Mouse (Mus musculus) yolk sac, embryonic 10.5 days (tissue): Measurements from ENCODE around the gene Klrb1c.
"Not testable (repeated sequence)": the region's sequence is repeated elsewhere in the genome, so short reads cannot be mapped to it uniquely, and the experiment has no call there.

ENCODE experiments used
- DNase-seq: peaks from one replicate; pipeline ENCODE4 v3.0.0-alpha.2; 2017; ENCODE audit warnings: low spot score

Gene Klrb1c

DNA sequence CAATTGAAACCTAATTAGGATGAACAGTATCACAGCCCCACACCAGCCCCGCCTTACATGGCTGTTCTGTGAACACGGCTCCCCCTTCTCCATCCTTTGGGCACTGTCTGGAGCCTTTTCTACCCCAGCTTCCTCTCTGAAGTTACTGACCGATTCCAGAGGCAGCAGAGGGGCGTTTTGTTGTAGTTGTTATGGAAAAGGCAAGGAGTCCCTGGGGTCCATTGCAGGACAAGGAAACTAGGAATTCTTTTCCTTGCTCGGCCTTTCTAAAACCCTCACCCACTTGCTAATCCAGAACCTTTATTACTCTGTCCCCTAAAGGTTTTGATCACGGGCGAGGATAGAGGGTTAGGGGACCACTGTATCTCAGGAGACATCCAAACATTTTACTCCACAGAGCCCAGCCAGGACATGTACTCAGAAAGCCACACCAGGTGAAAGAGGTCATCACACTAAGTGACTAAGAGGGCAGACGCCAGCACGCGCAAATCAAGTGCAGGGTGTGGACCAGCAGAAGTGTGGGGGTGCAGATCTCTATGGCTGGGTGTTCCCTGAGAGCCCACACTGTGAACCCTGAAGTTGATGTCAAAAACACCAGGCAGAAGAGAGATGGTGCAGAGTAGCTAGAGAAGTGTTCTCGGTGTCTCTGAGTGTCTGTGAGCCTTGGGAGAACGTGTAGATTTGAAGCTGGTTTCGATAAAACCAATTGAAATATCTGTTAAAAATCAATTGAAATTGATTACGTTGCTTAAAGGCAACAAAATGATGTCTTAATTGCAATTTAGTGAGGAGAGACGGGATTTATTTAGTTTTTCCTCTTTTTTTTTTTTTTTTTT is 9.1 kb upstream of the Klrb1c start:
- peak; percentile 20 for DNase-seq

DNA sequence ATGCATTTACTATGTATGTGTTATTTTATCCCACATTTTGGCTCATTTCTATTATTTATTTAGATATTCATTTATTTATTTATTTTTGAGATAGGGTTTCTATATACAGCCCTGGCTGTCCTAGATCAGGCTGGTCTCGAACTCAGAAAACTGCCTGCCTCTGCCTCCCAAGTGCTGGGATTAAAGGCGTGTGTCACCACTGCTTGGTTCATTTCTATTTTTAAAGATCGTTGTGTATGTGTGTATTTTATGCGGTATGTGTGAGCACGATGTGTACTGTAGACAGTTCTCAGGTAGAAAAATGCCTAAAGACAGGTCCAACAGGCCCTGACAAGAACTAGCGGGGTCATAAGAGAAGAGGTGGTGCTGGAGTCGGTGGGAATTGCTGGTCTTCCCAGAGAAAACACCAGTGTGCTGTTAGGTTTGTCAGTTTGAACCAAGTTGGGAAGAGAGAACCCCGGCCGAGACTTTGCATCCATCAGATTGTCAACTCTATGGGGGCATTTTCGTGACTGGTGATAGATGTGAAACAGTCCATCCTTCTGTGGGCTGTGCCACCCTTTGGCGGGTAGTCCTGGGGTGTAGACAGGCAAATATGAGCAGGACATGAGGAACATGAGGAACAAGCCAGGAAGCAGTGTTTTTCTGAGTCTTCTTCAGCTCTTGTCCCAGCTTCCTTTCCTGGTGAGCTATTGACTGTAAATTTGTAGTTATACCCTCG is 8.3 kb upstream of the Klrb1c start:
- DNase-seq, result no peak

DNA sequence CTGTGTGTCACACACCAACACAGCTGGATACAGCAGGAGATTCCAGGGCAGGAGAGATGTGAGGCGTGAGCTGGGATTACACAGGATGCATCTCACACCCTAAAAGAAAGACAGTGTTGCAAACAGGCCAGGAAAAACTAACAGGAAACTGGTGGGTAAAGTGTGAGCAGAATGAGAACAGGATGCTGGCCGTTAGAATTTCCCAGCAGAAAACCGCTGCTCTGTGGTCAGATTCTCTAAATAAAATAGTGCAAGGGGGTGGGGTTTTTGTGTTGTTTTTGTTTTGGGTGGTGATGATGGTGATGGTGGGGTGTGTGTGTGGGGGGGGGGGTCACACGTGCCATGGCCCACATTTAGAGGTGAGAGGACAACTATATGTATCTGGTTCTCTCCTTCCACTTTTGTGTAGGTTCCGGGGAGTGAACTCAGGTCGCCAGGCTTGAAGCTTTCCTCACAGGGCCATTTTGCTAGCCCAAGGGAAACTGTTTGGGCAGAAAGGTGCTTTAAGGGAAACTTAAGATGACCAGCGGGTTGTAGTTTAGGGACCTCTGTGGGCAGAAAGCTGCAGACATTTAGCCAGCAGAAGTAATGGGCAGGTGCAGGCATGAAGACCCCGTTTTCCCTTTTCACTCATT is 7.4 kb upstream of the Klrb1c start:
- no peak for DNase-seq

DNA sequence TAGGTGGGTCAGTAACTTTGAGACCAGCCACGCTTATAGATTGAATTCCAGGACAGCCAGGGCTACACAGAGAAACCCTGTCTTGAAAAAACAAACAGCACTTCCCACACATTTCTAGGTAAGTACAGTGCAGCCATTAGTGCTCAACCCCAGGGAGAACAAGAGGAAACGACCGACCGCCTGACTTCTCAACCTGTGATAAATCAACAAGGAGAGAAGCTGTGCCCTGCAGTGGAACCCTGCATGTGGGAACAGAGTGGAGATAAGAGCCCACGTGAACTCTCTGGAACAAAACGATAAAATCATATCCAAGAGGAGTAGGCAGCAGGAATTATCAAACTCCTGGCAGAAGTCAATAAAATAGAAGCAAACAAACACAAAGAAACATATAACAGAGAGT is 4.7 kb upstream of the Klrb1c start:
- no peak for DNase-seq

DNA sequence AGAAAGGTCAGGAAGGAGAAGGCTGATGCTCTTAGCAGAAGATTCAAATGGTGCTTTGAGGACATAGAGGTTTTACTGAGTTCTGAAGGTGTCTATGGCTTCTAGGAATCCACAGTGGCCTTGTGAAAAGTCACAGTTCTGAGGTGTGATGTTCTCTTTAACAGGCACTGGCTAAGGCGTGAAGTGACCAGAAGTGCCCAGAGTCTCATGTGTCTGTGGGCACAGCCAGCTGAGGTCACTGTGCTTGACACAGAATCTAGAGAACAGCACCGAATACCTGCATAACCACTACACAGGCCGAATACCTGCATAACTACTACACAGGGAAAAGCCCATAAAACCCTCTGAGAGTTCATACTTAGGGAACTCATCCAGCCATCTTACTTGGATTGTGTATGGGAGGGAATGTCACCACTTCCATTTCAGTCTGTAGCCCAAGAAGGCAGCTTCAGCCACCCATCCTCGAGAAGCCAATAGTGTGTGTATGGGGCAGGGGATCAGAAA is 1.5 kb upstream of the Klrb1c start:
- not testable (repeated sequence) for DNase-seq

DNA sequence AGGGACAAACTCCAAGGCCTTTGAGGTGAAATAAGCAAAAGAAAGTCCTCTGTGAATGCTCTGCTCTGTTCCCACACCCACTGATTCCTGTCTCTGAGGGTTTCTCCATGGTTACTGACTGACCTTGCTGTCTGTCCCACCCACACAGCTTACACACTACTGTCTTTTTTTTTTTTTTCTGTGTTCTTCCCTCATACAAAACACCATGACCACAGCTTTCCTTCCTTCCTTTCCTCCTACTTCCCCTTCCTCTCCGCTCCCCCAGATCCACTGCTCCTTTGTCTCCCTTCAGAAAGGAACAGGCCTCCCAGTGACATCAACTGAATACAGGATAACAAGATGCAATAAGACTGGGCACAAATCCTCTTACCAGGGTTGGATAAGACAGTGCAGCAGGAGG is 498 bp downstream of the Klrb1c start:
- no peak for DNase-seq

DNA sequence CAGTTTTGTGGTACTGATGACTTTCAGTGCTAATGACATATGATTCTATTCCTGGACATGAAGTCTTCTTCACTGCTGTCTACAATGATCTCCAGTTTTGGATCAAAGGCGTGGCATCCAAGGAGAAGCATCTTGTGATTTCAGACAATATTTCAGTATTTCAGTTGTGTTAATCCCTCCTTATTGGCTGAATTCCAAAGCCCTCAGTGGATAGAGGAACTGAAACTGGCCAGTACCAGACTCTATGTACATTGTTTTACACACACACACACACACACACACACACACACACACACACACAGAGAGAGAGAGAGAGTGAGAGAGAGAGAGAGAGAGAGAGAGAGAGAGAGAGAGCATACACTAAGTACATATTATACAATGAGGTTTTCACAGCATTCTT is 2.6 kb downstream of the Klrb1c start:
- not testable (repeated sequence) for DNase-seq

DNA sequence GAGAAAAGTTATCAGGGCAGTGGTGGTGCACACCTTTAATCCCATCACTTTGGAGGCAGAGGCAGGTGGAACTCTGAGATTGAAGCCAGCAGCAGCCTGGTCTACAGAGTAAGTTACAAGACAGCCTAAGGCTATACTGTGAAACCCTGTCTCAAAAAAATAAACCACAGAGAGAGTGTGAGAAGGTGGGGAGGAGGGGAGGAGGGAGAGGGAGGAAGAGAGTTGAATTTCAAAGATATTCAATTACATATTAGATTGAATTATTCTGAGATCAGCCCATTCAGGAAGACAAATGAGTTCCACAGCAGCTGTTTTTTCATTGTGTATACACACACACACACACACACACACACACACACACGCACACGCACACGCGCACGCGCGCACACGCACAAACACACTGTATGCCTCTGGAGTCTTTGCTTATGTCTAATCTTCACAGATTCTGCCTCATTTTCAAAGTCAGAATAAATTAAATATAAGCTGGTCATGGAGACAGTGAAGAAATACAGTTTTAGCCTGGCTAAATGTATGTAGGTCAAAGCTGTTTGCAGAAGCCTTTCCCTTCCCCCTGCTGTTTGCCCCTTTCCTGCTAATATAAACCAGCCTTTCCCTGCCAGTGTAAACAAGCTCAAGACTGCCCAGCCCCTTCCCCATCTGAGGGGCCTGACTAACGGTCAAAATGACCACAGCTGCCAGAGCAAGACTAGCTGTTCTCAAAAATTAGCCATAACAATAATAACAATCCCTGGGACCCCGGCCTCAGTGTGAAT is 19.3 kb downstream of the Klrb1c start:
- peak; percentile 14 for DNase-seq

DNA sequence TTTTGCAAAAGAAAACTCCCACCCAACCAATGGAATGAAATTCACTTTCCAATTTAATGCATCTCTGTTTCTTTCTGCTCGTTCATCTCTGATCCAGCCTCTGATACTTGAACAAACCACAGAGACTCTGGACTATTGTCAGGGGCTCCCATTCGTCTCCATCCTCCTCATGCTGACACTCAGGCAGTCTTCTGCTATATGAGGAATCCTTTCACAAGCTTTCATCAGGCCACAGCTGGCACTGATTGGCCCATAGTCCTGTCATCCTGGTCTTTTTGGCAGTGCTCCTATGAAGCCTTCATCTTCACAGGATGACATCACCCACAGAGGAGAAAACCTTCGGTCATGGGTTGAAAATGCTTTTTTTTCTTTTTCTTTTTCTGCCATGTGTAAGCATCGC is 21.0 kb downstream of the Klrb1c start:
- no peak for DNase-seq

DNA sequence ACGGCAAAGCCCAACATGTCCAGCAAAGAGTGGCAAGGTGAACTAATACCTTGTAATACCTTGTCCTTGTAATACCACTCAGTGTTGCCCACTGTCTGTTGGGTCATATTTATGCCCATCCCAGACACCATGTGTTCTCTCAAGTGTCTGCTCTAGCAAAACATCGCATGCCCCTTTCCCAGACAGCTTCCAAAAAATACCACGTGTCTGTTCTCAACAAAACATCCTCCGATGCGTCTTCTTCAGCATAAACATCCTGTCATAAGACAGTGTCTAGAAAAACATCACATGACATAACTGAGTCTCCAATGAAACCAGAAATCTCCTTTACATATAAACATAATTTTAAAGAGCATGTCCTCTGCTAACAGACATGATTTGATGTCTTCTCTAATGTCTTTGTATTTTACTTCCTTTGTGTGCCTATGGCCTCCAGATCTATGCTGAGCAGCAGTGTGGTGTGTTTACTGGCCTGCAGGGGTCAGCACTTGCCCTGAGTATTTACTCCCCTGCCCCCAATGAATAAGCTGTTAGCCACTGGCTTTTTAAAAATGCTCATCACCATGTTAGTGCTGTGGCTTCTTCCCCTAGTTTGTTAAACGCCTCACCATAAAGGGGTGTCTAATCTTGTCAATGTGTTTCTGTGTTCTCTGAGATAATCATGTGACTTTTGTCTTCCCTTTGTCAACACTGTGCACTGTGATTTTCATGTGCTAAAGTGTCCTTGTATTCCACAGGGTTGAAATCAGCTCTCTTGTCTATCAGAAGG is 22.3 kb downstream of the Klrb1c start:
- peak; percentile 26 for DNase-seq

DNA sequence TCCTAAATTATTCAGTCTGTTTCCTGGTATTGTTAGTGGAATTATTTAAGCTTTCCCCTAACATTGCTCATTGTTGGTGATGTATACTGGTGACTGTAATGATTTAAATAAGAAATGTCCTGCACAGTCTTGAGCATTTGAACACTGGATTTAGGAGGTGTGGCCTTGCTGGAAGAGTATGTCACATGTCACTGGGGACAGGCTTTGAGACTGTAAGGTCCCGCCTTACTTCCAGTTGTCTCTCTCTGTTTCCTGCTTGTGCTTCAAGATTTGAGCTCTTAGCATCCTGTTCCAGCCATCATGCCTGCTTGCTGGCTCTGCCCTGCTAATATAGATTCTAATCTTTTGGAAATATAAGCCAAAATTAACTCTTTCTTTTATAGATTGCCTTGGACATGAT is 23.8 kb downstream of the Klrb1c start:
- no peak for DNase-seq

DNA sequence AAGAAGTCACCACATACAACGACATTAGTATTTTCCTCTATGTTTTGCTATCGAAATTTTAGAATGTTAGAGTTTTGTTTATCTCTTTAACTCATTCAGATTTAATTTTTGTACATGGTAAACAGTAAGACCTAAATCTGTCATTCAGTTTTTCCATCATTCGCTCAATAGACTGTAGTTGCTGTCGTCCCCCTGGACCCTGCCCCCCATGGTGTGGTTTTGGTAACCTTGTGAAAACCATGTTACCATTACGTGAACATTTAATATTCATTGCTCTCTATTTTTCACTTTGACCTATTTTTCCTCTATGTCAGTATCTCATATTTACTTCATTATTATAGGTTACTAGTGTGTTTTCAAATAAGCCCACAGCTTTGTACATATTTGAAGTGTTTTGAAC is 24.4 kb downstream of the Klrb1c start:
- no peak for DNase-seq

DNA sequence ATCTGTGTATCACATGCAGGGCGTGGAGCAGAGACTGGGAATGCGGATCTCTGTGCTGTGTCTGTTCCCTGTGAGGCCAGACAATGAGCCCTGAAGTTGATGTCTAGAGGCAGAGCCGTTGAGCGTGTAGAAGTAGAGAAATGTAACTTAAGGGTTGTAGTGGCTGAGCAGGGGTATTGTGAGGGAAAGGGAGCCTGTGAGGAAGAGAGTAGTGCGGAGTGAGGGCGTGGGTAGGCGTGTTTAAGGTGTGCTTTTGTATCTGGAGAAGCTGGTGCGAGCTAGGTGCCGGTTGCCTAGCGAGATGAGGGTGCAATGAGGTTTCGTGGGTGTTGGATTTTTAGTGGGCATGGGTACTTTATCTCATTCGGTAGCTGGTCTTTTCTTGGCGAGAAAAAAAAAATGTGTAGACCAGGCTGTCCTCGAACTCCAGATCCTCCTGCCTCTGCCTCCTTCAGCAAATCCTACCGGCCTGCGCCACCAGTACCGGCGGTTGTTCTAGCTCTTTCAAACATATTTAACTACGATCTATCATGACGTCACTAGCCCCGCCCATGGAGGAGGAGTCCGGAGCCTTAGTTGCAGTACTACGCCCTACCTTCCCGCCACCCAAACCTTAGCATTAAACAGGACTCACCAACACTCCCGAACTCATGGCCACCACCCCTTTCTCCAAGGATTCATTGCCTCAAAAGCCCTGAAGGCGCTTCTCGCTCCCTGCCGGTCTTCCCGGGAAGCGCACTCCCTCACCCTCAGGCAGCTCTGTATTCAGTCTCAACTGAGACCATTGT is 25.1 kb downstream of the Klrb1c start:
- peak; percentile 98 for DNase-seq

DNA sequence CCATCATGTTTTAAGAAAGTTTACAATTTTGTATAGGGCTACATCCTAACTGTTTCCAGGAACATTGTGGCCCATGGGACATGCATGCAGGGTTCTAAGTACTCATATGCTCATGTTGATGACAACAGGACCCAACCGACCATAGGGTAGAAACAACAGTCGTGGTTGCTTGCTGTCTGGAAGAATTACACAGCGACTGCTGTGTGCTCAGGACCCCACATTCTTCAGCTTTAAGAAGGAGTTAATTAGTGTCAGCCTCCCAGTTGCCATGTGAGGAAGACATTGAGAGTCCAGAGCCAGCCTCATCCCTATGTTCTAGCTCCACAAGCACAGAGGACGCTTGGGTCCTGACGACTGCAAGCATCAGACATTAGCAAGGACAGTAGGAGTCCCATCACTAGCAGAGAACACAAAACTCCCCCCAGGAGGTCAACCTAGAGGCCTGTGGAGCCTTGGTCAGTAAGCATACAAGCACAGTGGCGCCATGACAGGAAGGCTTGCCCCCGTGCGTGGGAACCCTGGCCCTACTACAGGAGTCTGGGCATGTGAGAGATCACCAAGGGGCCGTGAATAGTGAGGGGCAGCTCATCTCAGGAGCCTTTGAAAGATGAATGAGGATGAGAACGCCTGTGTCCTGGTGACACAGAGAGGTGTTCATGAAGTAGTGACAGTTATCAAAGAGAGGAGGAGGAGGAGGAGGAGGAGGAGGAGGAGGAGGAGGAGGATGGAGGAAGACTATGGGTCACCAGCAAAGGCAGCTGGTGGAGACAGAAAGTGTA is 25.9 kb downstream of the Klrb1c start:
- not testable (repeated sequence) for DNase-seq

DNA sequence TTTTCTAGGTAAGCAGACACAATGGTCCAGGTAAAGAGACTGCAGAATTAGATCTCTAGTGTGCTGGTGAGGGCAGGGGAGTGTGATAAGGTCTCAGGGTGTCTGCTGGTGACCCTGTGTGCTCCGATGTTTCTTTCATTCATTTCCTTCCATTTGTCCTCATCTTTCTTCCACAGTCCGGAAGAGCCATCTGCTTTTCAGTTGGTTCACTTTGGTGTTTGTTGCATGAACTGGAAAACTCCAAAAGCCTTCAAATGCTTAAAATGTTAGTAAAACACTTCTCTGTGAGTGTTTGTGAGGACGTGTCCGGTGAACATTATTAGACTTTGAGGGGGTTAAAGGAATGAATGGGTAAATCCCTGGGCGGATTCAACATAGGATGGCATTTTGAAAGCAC is 27.9 kb downstream of the Klrb1c start:
- DNase-seq, result no peak

DNA sequence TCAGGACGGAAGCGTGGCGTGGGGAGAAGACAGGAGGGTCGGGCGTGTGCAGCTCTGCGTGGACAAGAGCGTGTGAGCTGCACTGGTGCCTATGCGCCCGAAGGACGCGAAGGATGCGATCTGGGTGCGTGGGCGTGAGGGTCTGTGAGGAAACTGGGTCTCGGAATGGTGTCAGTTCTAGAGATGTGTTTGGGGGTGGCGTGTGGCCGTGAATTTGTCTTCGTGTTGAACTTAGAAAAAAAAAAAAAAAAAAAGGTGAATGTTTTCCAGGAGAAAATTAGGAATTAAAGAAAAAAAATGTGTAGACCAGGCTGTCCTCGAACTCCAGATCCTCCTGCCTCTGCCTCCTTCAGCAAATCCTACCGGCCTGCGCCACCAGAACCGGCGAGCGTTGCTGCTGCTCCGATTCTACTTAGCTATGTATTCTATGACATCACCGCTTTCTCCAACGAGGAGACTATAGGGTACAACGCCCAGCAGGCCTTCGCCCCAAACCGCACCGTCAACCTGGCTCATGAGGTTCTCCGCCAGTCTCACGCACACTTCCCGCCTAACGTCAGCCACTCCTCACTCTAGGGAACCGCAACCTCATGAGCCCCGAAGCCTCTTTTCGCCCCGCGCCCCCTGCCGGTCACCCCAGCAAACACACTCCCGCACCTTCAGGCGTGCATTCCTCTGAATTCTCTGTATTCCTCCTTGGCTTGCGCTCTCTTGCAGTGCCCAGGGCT is 28.4 kb downstream of the Klrb1c start:
- DNase-seq, result peak; percentile 88

DNA sequence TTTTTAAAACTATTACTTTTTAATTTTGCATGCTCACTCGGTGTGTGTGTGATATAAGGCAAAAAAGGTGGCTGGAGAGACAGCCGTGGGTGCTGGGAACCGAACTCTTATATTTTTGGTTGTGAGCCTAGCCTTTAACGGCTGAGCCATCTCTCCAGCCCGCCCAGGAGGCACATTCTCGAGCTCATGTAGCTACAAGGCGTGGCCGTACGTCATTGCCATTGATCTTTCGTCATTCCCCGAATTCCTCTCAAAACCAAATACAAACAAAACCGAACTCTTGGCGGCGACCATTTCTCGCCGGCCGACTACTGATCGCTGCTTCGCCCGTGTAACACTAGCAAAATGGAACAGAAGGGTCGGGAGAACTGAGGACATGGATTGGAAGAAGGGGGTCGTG is 29.0 kb downstream of the Klrb1c start:
- peak; percentile 91 for DNase-seq

DNA sequence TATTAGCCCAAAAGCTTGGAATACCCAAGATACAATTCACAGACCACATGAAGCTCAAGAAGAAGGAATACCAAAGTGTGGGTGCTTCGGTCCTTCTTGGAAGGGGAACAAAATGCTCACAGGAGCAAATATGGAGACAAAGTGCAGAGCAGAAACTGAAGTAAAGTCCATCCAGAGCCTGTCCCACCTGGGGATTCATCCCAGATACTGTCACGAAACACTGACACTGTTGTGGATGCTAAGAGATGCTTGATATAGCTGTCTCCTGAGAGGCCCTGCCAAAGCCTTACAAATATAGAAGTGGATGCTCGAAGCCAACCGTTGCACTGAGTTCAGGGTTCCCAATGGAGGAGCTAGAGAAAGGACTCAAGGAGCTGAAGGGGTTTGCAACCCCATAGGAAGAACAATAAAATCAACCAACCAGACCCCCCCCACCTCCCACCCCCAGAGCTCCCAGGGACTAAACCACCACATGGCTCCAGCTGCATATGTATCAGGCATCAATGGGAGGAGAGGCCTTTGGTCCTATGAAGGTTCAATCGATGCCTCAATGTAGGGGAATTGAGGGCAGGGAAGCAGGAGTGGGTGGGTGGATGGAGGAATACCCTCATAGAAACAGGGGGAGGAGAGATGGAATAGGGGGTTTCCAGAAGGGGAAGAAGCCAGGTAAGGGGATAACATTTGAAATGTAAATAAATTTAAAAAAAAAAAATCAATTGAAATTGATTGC is 29.6 kb downstream of the Klrb1c start:
- DNase-seq, result no peak
